Mouse (Mus musculus) thymus, postnatal 4 days (tissue): ENCODE results near the gene Adh7.

Experiments
- DNase-seq: peaks from one replicate; pipeline ENCODE4 v3.0.0; 2021

Adh7 gene

GRCm38 (mm10) chr3:138255366-138255765 lies 37.8 kb downstream of the Adh7 start:
- DNase-seq, result no peak

- no peak for DNase-seq
Observed at GRCm38 (mm10) chr3:138255780-138256550, 38.4 kb downstream of the Adh7 start.

- DNase-seq, result no peak
Observed at GRCm38 (mm10) chr3:138260721-138261669, 43.4 kb downstream of the Adh7 start, which contains the start of gene Adh1. Gene Adh1 (plus strand): TSS chr3:138260991.

GRCm38 (mm10) chr3:138262568-138262967 lies 45.0 kb downstream of the Adh7 start:
- DNase-seq, result no peak

GRCm38 (mm10) chr3:138263154-138263930 lies 45.8 kb downstream of the Adh7 start:
- no peak for DNase-seq

GRCm38 (mm10) chr3:138264648-138265047 lies 47.1 kb downstream of the Adh7 start:
- no peak for DNase-seq

GRCm38 (mm10) chr3:138270507-138270906 lies 52.9 kb downstream of the Adh7 start:
- no peak for DNase-seq

- no peak for DNase-seq
Observed at GRCm38 (mm10) chr3:138271297-138271696, 53.7 kb downstream of the Adh7 start.

GRCm38 (mm10) chr3:138273080-138273479 lies 55.5 kb downstream of the Adh7 start:
- DNase-seq, result no peak

- DNase-seq, result no peak
Observed at GRCm38 (mm10) chr3:138275100-138275499, 57.5 kb downstream of the Adh7 start.

GRCm38 (mm10) chr3:138282556-138282955 lies 65.0 kb downstream of the Adh7 start:
- DNase-seq, result no peak
